ENCODE assay signal across 8 mouse cellular contexts in genomic region chr13:104109816-104110521, GRCm38 (mm10). TPM values are rescaled to one million over a fixed set of nuclear protein-coding genes. Genes with fewer than 3 reads are reported as not detected.
A peak's percentile ranks its signal among the peaks of the same experiment; 100 is the strongest.
DNase-seq lines count a peak whose midpoint lies in the region; ATAC-seq and TF ChIP-seq lines count a peak whose summit lies in the region.

No protein-coding gene starts in this region.

- POLR2A ChIA-PET in Patski (lab: Charles Lee): no interaction called here

- peak overlapping the region; percentile 77 for H3K9ac ChIP-seq in kidney, embryonic 16.5 days (replicated peaks; ENCODE audit: low read length)
- peak overlapping the region; percentile 36 for H3K9ac ChIP-seq in liver, adult 2 months (ENCODE audit: low read depth, low read length)
- H3K9ac ChIP-seq in neural tube, embryonic 12.5 days: peak overlapping the region; percentile 72

- peak; percentile 73 for ATAC-seq in Patski
- peak; percentile 8; the same call in 1 of the 2 replicates for ATAC-seq in common myeloid progenitor, adult 5-6 weeks (replicated peaks; ENCODE audit: low read depth, poor library complexity, severe bottlenecking)
- peak; percentile 39 for ATAC-seq in granulocyte monocyte progenitor cell, adult 5-6 weeks (replicated peaks; ENCODE audit: poor library complexity, severe bottlenecking)
- peak; percentile 78 for ATAC-seq in kidney, embryonic 16.5 days (ENCODE audit: low FRiP score, low TSS enrichment)
- ATAC-seq in neural tube, embryonic 12.5 days (ENCODE audit: low FRiP score, low read depth): peak; percentile 85

- H3K27me3 ChIP-seq in Patski: no peaks in the 10 kb centered on the region
- H3K27me3 ChIP-seq in kidney, embryonic 16.5 days (ENCODE audit: insufficient read depth, low read length): no peaks in the 10 kb centered on the region
- H3K27me3 ChIP-seq in liver, adult 2 months (ENCODE audit: control insufficient read depth, insufficient read depth, low read length): no peaks in the 10 kb centered on the region
- no peaks in the 10 kb centered on the region for H3K27me3 ChIP-seq in neural tube, embryonic 12.5 days (replicated peaks)

- in situ Hi-C loops in Patski (cut with MboI; ENCODE audit: low pct_unique_long_range_greater_than_20kb): no loop called here

- CTCF ChIA-PET in Patski (lab: Charles Lee): no interaction called here

- H3K79me2 ChIP-seq in liver, adult 2 months (ENCODE audit: control insufficient read depth, insufficient read depth, low read length): no peaks in the 10 kb centered on the region; the same call in 1 of the 2 replicates

- 0 out of 2 replicates have a peak, but pooled peaks cover 3% of the 10 kb centered on the region for H3K36me3 ChIP-seq in kidney, embryonic 16.5 days (ENCODE audit: insufficient read depth, low read length)
- H3K36me3 ChIP-seq in liver, adult 2 months (ENCODE audit: control insufficient read depth, insufficient read depth, low read length): peaks cover 1% of the 10 kb centered on the region; the same call in 1 of the 2 replicates
- H3K36me3 ChIP-seq in neural tube, embryonic 12.5 days: 0 out of 2 replicates have a peak, but pooled peaks cover 4% of the 10 kb centered on the region

- under 1% methylated on average over 34 of the region's 38 CpGs for WGBS in kidney, embryonic 16.5 days
- under 1% methylated on average over 38 of the region's 38 CpGs for WGBS in liver, adult 2 months
- 1% methylated on average over 38 of the region's 38 CpGs for WGBS in neural tube, embryonic 12.5 days

- H3K4me1 ChIP-seq in kidney, embryonic 16.5 days (ENCODE audit: insufficient read depth, low read length): peaks cover 5% of the 10 kb centered on the region; the same call in 1 of the 2 replicates
- H3K4me1 ChIP-seq in liver, adult 2 months (ENCODE audit: control insufficient read depth, insufficient read depth, low read length): peaks cover 4% of the 10 kb centered on the region
- peaks cover 8% of the 10 kb centered on the region; the same call in 1 of the 2 replicates for H3K4me1 ChIP-seq in neural tube, embryonic 12.5 days

- no peak for TF ChIP-seq CTCF in Patski (IDR thresholded peaks at IDR 0.05)
- no peak for TF ChIP-seq CTCF in liver, adult 2 months (IDR thresholded peaks at IDR 0.05; ENCODE audit: low read depth, low read length)

- DNase-seq in 3T3-L1 (ENCODE audit: low read depth, low spot score) (peak; percentile 72), Patski (ENCODE audit: low read depth, low spot score) (no peak)
- peak; percentile 61 for DNase-seq in liver, adult 2 months (ENCODE audit: extremely low read depth, low read depth, low spot score)
- peak; percentile 65 for DNase-seq in yolk sac, embryonic 10.5 days (ENCODE audit: low spot score)

- H3K4me3 ChIP-seq in kidney, embryonic 16.5 days (ENCODE audit: low read length): peak overlapping the region; percentile 93
- peak overlapping the region; percentile 62 for H3K4me3 ChIP-seq in liver, adult 2 months (ENCODE audit: insufficient read depth, low read depth, low read length)
- peak overlapping the region; percentile 67 for H3K4me3 ChIP-seq in neural tube, embryonic 12.5 days

- no peak for TF ChIP-seq POLR2A in liver, adult 2 months (IDR thresholded peaks at IDR 0.05; ENCODE audit: extremely low read depth, insufficient read depth, low read length)

- H3K9me3 ChIP-seq in kidney, embryonic 16.5 days (ENCODE audit: low read length): no peaks in the 10 kb centered on the region
- H3K9me3 ChIP-seq in neural tube, embryonic 12.5 days: no peaks in the 10 kb centered on the region

- H3K27ac ChIP-seq in kidney, embryonic 16.5 days (ENCODE audit: low read length): 0 out of 2 replicates have a peak overlapping the region, but pooled peaks have one; percentile 28
- peak overlapping the region; percentile 17; the same call in 1 of the 2 replicates for H3K27ac ChIP-seq in liver, adult 2 months (replicated peaks; ENCODE audit: insufficient read depth, low read depth, low read length)
- H3K27ac ChIP-seq in neural tube, embryonic 12.5 days: 0 out of 2 replicates have a peak overlapping the region, but pooled peaks have one; percentile 15

- H3K4me2 ChIP-seq in kidney, embryonic 16.5 days (replicated peaks; ENCODE audit: low read depth, low read length): peak overlapping the region; percentile 100
- H3K4me2 ChIP-seq in neural tube, embryonic 12.5 days (replicated peaks): peak overlapping the region; percentile 96

RNA-seq across cellular contexts. Expression of gene Sgtb, which starts 0.4 kb away (rescaled TPM):
- polyA plus RNA-seq in Patski (2021): 8.3 TPM
- total RNA-seq in common myeloid progenitor, adult 5-6 weeks (2017): 0.32 TPM in 1 of 2 replicates, not detected in the other
- total RNA-seq in granulocyte monocyte progenitor cell, adult 5-6 weeks (2014; fragmentation: Nextera tagmentation): not detected in 2 replicates
- 0.26 TPM in 1 of 2 replicates, not detected in the other for total RNA-seq in granulocyte monocyte progenitor cell, adult 5-6 weeks (2017)
- 6.7 and 7.1 TPM in 2 replicates for polyA plus RNA-seq in kidney, embryonic 16.5 days (2015; fragmentation: Nextera tagmentation; extraction: Ambion mirVana)
- total RNA-seq in liver, adult 2 months (2014; rRNA removed): 2.1 and 3.2 TPM in 2 replicates
- polyA plus RNA-seq in liver, adult 2 months (2012; rRNA removed): 0.34 and 0.51 TPM in 2 replicates
- 26.4 and 28.1 TPM in 2 replicates for polyA plus RNA-seq in neural tube, embryonic 12.5 days (2016; fragmentation: Nextera tagmentation; extraction: Ambion mirVana)

RNA-seq across cellular contexts. Expression of gene Nln, which starts 0.6 kb away (rescaled TPM):
- polyA plus RNA-seq in Patski (2021): 29.2 TPM
- 44.7 and 55.6 TPM in 2 replicates for total RNA-seq in common myeloid progenitor, adult 5-6 weeks (2017)
- 27.8 and 45.8 TPM in 2 replicates for total RNA-seq in granulocyte monocyte progenitor cell, adult 5-6 weeks (2014; fragmentation: Nextera tagmentation)
- 33.5 and 36.5 TPM in 2 replicates for total RNA-seq in granulocyte monocyte progenitor cell, adult 5-6 weeks (2017)
- 19.7 and 20.5 TPM in 2 replicates for polyA plus RNA-seq in kidney, embryonic 16.5 days (2015; fragmentation: Nextera tagmentation; extraction: Ambion mirVana)
- total RNA-seq in liver, adult 2 months (2014; rRNA removed): 33.9 and 39.0 TPM in 2 replicates
- polyA plus RNA-seq in liver, adult 2 months (2012; rRNA removed): 9.1 and 9.8 TPM in 2 replicates
- 23.8 and 26.0 TPM in 2 replicates for polyA plus RNA-seq in neural tube, embryonic 12.5 days (2016; fragmentation: Nextera tagmentation; extraction: Ambion mirVana)

Comparison
In these comparisons a context has a peak if more than half of its experiments do, and no peak if none do; other contexts are left out.
1. ATAC-seq: peak in every context shown above with its lines; median percentile 85 in neural tube, embryonic 12.5 days; 78 in kidney, embryonic 16.5 days; 73 in Patski; 39 in granulocyte monocyte progenitor cell, adult 5-6 weeks; 8 in common myeloid progenitor, adult 5-6 weeks.